Mouse (Mus musculus) natural killer cell, adult 2 months (primary cell): Measurements from ENCODE around the gene Rps21.

ENCODE experiments used
- DNase-seq, 2 experiments: peaks; one replicate each; pipeline ENCODE4 v3.0.0; 2022; ENCODE audit warnings: low spot score in 2 of 2

The Rps21 gene

GRCm38 (mm10) chr2:180257001-180257521 lies at the start of gene Rps21:
Gene Rps21, plus strand, starts transcription at chr2:180257377.
- peak; percentile 95 to 96 for DNase-seq

- no peak for DNase-seq
Observed at GRCm38 (mm10) chr2:180207840-180208239, 49.3 kb upstream of the Rps21 start.

- no peak for DNase-seq
Observed at GRCm38 (mm10) chr2:180208976-180209375, 48.2 kb upstream of the Rps21 start.

GRCm38 (mm10) chr2:180212255-180212654 lies 44.9 kb upstream of the Rps21 start:
- DNase-seq: no peak

GRCm38 (mm10) chr2:180214352-180214978 lies 42.7 kb upstream of the Rps21 start:
- DNase-seq: no peak

GRCm38 (mm10) chr2:180215011-180215461 lies 42.1 kb upstream of the Rps21 start:
- no peak for DNase-seq

GRCm38 (mm10) chr2:180215951-180216350 lies 41.2 kb upstream of the Rps21 start:
- DNase-seq: no peak

GRCm38 (mm10) chr2:180216921-180217320 lies 40.3 kb upstream of the Rps21 start:
- no peak for DNase-seq

GRCm38 (mm10) chr2:180217587-180217986 lies 39.6 kb upstream of the Rps21 start:
- DNase-seq: no peak

- no peak for DNase-seq
Observed at GRCm38 (mm10) chr2:180218241-180218640, 38.9 kb upstream of the Rps21 start.

- DNase-seq: no peak
Observed at GRCm38 (mm10) chr2:180218677-180219076, 38.5 kb upstream of the Rps21 start.

- DNase-seq: no peak
Observed at GRCm38 (mm10) chr2:180219145-180219943, 37.8 kb upstream of the Rps21 start.

- DNase-seq: no peak
Observed at GRCm38 (mm10) chr2:180220165-180220564, 37.0 kb upstream of the Rps21 start.

GRCm38 (mm10) chr2:180221051-180221450 lies 36.1 kb upstream of the Rps21 start:
- DNase-seq: no peak

- no peak for DNase-seq
Observed at GRCm38 (mm10) chr2:180222250-180222649, 34.9 kb upstream of the Rps21 start.

- no peak for DNase-seq
Observed at GRCm38 (mm10) chr2:180224647-180225043, 32.5 kb upstream of the Rps21 start.

- no peak for DNase-seq
Observed at GRCm38 (mm10) chr2:180225044-180225761, 32.0 kb upstream of the Rps21 start.

GRCm38 (mm10) chr2:180225762-180226378 lies 31.3 kb upstream of the Rps21 start, which contains the start of gene Lama5:
Gene Lama5, minus strand, starts transcription at chr2:180225859.
- no peak for DNase-seq

GRCm38 (mm10) chr2:180227262-180228059 lies 29.7 kb upstream of the Rps21 start:
- peak; percentile 25 to 46 for DNase-seq

GRCm38 (mm10) chr2:180228060-180228458 lies 29.1 kb upstream of the Rps21 start:
- DNase-seq: no peak

GRCm38 (mm10) chr2:180228592-180228991 lies 28.6 kb upstream of the Rps21 start:
- no peak for DNase-seq
